Mouse (Mus musculus) testis, adult 2 months (tissue): ENCODE data around the gene Ccnyl1. TPM values are rescaled to one million over a fixed set of nuclear protein-coding genes. Genes with fewer than 3 reads are reported as not detected.
"Not testable (repeated sequence)": the region's sequence is repeated elsewhere in the genome, so short reads cannot be mapped to it uniquely, and the experiment has no call there.

Experiments
- H3K27ac ChIP-seq: fragments of 200-500 bp; 2 replicates; pipeline ENCODE4 v1.5.1; 2012; ENCODE audit warnings: low read depth, low read length; ENCODE audit not compliant: control insufficient read depth, insufficient read depth
- H3K27me3 ChIP-seq: fragments of 200-500 bp; 2 replicates; pipeline ENCODE4 v1.6.1; 2012; ENCODE audit warnings: mild to moderate bottlenecking, low read length, moderate library complexity; ENCODE audit not compliant: control insufficient read depth, insufficient read depth
- H3K36me3 ChIP-seq: fragments of 200-500 bp; 2 replicates; pipeline ENCODE4 v1.6.1; 2012; ENCODE audit warnings: mild to moderate bottlenecking, low read length; ENCODE audit not compliant: control insufficient read depth, insufficient read depth
- H3K4me1 ChIP-seq: fragments of 200-500 bp; 2 replicates; pipeline ENCODE4 v1.6.1; 2012; ENCODE audit warnings: low read length; ENCODE audit not compliant: control insufficient read depth, insufficient read depth
- H3K4me3 ChIP-seq: fragments of 200-500 bp; 2 replicates; pipeline ENCODE4 v1.5.1; 2012; ENCODE audit warnings: low read depth, mild to moderate bottlenecking, low read length, moderate library complexity, mixed read lengths; ENCODE audit not compliant: control insufficient read depth
- CTCF ChIP-seq: fragments of 200-500 bp; IDR thresholded peaks from 2 replicates; pipeline ENCODE4 v1.5.1; 2012; ENCODE audit warnings: low read depth, mild to moderate bottlenecking, inconsistent platforms, low read length, moderate library complexity; ENCODE audit not compliant: control insufficient read depth, insufficient read depth, insufficient replicate concordance
- POLR2A ChIP-seq: fragments of 200-500 bp; IDR thresholded peaks from 2 replicates; pipeline ENCODE4 v1.6.1; 2012; ENCODE audit warnings: low read depth, mild to moderate bottlenecking, inconsistent platforms, low read length, moderate library complexity; ENCODE audit not compliant: control insufficient read depth
- polyA plus RNA-seq: library from polyadenylated mRNA; depleted of rRNA; stranded (reverse); fragments of >200 nt; gene quantifications from 2 replicates; pipeline ENCODE4 v1.2.3, GENCODE M21; 2012; rRNA removed

Gene Ccnyl1
- 202 and 230 TPM in 2 replicates for polyA plus RNA-seq

- H3K27me3 ChIP-seq, result no peaks in the 10 kb centered on the region
- no peaks in the 10 kb centered on the region; the same call in 1 of the 2 replicates for H3K36me3 ChIP-seq
- peak within 1 kb of the TSS; percentile 91 for H3K27ac ChIP-seq
- TF ChIP-seq CTCF (no peak), POLR2A (peak; percentile 89)
- H3K4me3 ChIP-seq, result peak within 1 kb of the TSS; percentile 93
- no peaks in the 10 kb centered on the region for H3K4me1 ChIP-seq
Measured at GRCm38 (mm10) chr1:64690213-64691013, at the start of gene Ccnyl1. Gene Ccnyl1, plus strand, starts transcription at chr1:64690455.

- no peaks in the 10 kb centered on the region for H3K27me3 ChIP-seq
- no peak overlapping the region for H3K4me3 ChIP-seq
- H3K27ac ChIP-seq, result no peak overlapping the region
- H3K36me3 ChIP-seq, result no peaks in the 10 kb centered on the region
- no peaks in the 10 kb centered on the region; the same call in 1 of the 2 replicates for H3K4me1 ChIP-seq
- TF ChIP-seq POLR2A (no peak), CTCF (no peak)
Measured at GRCm38 (mm10) chr1:64641069-64641468, 49.2 kb upstream of the Ccnyl1 start.

DNA sequence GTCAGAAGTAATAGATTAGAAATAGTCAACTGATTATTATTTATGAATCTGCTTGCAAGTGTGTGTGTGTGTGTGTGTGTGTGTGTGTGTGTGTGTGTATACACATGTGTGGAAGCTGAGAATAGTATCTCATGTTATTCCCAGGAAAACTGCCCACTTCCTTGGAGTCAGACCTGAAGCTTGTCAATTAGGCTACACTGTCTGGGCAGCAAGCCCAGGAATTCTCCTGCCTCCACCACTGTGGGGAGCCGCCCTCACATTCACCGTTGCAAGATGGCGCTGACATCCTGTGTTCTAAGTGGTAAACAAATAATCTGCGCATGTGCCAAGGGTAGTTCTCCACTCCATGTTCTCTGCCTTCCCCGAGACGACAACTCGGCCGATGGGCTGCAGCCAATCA, 47.7 kb upstream of the Ccnyl1 start:
- not testable (repeated sequence) for H3K36me3 ChIP-seq, H3K27ac ChIP-seq, H3K4me3 ChIP-seq, H3K4me1 ChIP-seq, H3K27me3 ChIP-seq

DNA sequence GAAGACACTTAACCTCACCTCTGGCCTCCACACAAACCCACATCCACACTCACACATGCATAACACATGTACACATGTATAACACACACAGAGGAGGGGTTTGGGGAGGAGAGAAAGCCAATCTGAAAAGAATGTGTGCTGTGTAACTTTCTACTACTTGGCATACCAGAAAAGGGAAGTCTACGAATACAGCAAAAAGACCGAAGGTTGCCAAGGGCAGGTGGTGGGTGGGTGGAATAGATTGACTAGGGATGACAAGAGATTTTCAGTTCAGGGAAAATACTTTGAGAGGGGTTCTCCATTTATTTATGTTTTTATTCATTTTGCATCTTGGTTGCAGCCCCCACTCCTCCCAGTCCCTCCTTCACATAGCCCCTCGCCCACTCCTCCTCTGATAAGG, 45.7 kb upstream of the Ccnyl1 start:
- no peaks in the 10 kb centered on the region; the same call in 1 of the 2 replicates for H3K4me1 ChIP-seq
- no peak overlapping the region for H3K4me3 ChIP-seq
- H3K27ac ChIP-seq, result no peak overlapping the region
- TF ChIP-seq CTCF (no peak), POLR2A (no peak)
- H3K36me3 ChIP-seq, result no peaks in the 10 kb centered on the region
- H3K27me3 ChIP-seq, result no peaks in the 10 kb centered on the region

DNA sequence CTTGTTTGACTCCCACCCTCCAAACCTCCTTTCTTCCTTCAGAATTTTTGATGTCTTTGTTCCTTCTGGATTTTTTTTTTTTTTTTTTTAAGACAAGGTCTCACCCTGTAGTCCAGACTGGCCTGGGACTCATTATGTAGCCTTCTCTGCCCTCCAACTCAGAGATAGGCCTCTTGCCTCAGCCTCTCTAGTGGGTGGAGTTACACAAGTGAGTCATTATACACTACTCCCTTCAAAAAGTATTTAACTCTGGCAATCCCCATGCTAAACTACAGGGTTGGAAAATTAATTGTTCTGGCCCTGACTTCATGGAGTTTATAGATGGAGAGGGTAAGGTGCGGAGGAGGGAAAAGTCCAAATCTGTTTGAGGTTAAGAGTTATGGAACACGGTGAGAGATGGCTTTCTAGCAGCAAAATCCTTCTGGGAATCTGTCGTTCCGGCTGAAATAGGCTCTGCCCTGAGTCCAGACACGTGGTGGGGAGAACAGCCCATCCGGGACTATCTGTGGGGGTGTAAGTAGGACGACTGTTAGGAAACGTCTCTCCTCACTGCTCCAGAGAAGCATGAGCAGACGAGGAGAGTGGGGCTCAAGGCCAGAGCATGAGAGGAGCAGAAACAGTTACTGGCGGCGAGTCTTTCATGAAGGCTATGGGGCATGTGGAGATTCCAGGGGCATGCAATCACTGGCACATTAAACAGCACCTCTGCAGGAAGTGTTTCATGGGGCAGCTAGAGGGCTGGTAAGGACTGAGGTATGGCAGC, 40.7 kb upstream of the Ccnyl1 start:
- H3K36me3 ChIP-seq, result no peaks in the 10 kb centered on the region
- no peak overlapping the region for H3K27ac ChIP-seq
- H3K4me1 ChIP-seq, result no peaks in the 10 kb centered on the region
- TF ChIP-seq POLR2A (no peak), CTCF (no peak)
- H3K27me3 ChIP-seq, result no peaks in the 10 kb centered on the region
- H3K4me3 ChIP-seq, result no peak overlapping the region

GRCm38 (mm10) chr1:64653701-64654100, 36.6 kb upstream of the Ccnyl1 start:
- no peaks in the 10 kb centered on the region for H3K27me3 ChIP-seq
- TF ChIP-seq CTCF (no peak), POLR2A (no peak)
- H3K36me3 ChIP-seq, result no peaks in the 10 kb centered on the region
- no peak overlapping the region for H3K27ac ChIP-seq
- no peak overlapping the region for H3K4me3 ChIP-seq
- no peaks in the 10 kb centered on the region for H3K4me1 ChIP-seq

DNA sequence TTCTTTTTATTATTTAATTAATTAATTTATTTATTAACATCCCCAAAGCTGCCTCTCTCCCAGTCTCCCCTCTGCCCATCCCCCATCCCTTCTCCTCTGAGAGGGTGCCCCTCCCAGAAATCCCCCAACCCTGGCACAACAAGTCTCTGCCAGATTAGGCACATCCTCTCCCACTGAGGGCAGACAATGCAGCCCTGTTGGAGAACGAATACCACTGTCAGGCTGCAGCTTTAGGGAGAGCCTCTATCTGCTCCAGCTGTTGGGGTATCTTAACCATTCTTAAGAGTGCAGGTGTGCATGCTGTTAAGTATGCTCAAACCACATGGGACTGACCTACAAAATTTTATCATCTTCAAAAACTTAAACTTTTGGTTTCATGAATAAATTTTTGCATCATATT, 34.8 kb upstream of the Ccnyl1 start:
- Histone ChIP-seq H3K36me3 (no peaks in the 10 kb centered on the region), H3K4me1 (no peaks in the 10 kb centered on the region), H3K27me3 (no peaks in the 10 kb centered on the region), H3K4me3 (no peak overlapping the region), H3K27ac (no peak overlapping the region)
- no peak for TF ChIP-seq CTCF
- TF ChIP-seq POLR2A, result no peak
